Mouse (Mus musculus): Measurements from ENCODE around the gene Fgd4. TPM values are rescaled to one million over a fixed set of nuclear protein-coding genes. Genes with fewer than 3 reads are reported as not detected.

Fgd4 gene
- 1 to 10 TPM in 1 of 2 experiments, under 1 TPM in 1; 0.39 to 2.3 TPM for polyA plus RNA-seq (2017; shearing (Covaris generic))

DNA sequence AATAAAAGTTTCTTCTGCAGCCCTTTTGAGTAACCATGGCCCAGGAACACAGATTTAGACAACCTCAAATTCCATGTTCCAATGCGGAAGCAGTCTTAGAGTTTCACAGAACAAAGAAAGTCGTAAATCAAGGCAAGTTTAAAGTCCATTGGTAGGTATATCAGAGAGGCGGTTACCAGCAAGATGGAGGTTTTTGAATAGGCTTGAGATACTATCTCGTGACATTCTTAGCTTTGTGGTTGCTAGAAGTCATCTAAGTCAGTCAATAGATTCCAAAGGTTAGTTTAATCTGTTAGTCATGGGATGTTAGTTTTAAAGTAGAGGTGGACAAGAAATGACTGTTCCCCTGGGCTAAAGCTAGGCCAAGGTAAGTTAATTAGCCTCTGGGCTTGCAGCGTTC lies at the start of gene Fgd4:
Gene Fgd4, minus strand, starts transcription at position 89 of the 400 bp plus-strand sequence.

Other genes starting within 250 kb of the Fgd4 start
- 10 to 100 TPM; 50.9 to 56.1 TPM for gene Dnm1l, start 241.6 kb downstream of the Fgd4 start, polyA plus RNA-seq (2017; shearing (Covaris generic))
- gene Olfr19, start 75.9 kb upstream of the Fgd4 start, polyA plus RNA-seq (2017; shearing (Covaris generic)) = not detected
- gene Spag6l, start 228.9 kb upstream of the Fgd4 start, polyA plus RNA-seq (2017; shearing (Covaris generic)) = 1 to 10 TPM in 1 of 2 experiments, not detected in 1; 2.0 TPM